Mouse (Mus musculus): ENCODE data around the gene Tmem129. TPM values are rescaled to one million over a fixed set of nuclear protein-coding genes. Genes with fewer than 3 reads are reported as not detected.

The Tmem129 gene
- polyA plus RNA-seq, 1 experiment from 2014 or later, result 29.5 TPM

- ATAC-seq (replicated peaks; ENCODE audit: insufficient number of reproducible peaks, insufficient read depth, low FRiP score, low read depth), result no peak
- H3K9me3 ChIP-seq (replicated peaks), result no peaks in the 10 kb centered on the region
- H3K27ac ChIP-seq, result no peak overlapping the region
- H3K27me3 ChIP-seq, result no peaks in the 10 kb centered on the region
- H3K36me3 ChIP-seq, result peaks cover 4% of the 10 kb centered on the region; the same call in 1 of the 2 replicates
- peaks cover 17% of the 10 kb centered on the region for H3K4me1 ChIP-seq (replicated peaks)
- H3K4me2 ChIP-seq, result no peak overlapping the region
- WGBS, result 73% methylated on average over 1 of the region's 1 CpGs
- no peak overlapping the region for H3K9ac ChIP-seq
- no peak overlapping the region for H3K4me3 ChIP-seq
These were observed 25.7 kb downstream of the Tmem129 start for GRCm38 (mm10) chr5:33632526-33632925.

- no peaks in the 10 kb centered on the region for H3K9me3 ChIP-seq (replicated peaks)
- 51% methylated on average over 4 of the region's 4 CpGs for WGBS
- peak overlapping the region; percentile 82; the same call in 1 of the 2 replicates for H3K27ac ChIP-seq
- no peaks in the 10 kb centered on the region; the same call in 1 of the 2 replicates for H3K36me3 ChIP-seq
- peak overlapping the region; percentile 56 for H3K9ac ChIP-seq
- H3K4me3 ChIP-seq, result peak overlapping the region; percentile 96
- ATAC-seq (replicated peaks; ENCODE audit: insufficient number of reproducible peaks, insufficient read depth, low FRiP score, low read depth), result no peak
- peaks cover 17% of the 10 kb centered on the region for H3K4me1 ChIP-seq (replicated peaks)
- peak overlapping the region; percentile 91 for H3K4me2 ChIP-seq
- no peaks in the 10 kb centered on the region for H3K27me3 ChIP-seq
These were observed 27.6 kb downstream of the Tmem129 start for GRCm38 (mm10) chr5:33630615-33631014.

DNA sequence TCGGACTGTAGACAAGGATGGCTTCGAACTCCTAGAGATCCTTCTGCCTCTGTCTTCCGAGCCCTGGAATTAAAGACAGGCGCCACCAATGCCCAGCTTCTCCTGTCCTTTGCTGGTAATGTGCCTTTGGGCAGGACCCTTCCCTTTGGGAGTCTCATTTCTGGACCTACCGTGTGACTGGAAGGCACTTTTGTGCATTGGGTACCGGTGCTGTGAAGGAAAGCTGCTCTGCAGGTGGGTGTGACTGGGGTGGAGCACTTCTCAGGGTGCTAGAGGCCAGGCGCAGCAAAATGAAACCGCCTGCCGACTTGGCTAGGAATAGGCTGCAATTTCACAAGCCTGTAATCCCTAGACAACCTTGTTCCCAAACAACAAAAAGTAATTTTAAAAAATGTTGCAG is 28.2 kb downstream of the Tmem129 start:
- Histone ChIP-seq H3K27ac (peak overlapping the region; percentile 82), H3K4me1 (replicated peaks) (peaks cover 17% of the 10 kb centered on the region), H3K9me3 (replicated peaks) (no peaks in the 10 kb centered on the region), H3K9ac (peak overlapping the region; percentile 56), H3K27me3 (no peaks in the 10 kb centered on the region), H3K36me3 (no peaks in the 10 kb centered on the region; the same call in 1 of the 2 replicates), H3K4me3 (peak overlapping the region; percentile 96), H3K4me2 (peak overlapping the region; percentile 91)
- ATAC-seq (replicated peaks; ENCODE audit: insufficient number of reproducible peaks, insufficient read depth, low FRiP score, low read depth), result no peak
- WGBS, result 2% methylated on average over 9 of the region's 9 CpGs

DNA sequence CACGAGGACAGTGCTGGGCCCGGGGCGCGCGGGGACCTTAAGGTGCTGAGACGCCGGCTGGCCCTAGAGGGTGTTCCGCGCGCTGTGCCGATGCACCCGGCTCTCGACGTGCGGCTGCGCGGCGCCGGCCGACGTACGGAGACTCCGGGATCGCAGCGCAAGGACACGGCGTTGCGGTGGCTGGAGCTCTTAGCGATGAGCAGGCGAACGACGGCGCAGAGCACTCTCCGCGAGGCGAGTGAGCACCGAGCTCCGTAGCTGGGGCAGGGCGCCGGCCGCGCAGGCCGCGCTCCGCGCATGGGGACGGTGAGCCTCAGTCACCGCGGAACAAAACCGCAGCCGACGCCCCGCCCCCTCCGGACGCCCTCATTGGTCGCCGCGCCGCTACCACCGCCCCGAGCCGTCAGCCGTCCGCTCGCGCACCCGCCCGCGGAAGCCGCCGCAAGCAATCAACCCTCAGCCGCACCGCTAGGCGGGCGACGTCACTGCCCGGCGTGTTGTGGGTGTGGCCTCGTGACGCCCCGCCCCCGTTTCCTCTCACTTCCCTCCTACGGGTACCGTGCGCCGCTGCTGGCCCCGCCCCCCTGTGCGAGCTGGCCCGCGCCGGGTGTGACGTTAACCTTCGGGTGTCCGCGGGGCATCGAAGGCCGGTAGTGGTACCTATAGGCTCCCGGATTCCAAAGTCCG is 28.8 kb downstream of the Tmem129 start, which contains the start of the genes Fam53a and Gm9903:
TSS of gene Fam53a (minus strand) at position 335 of the 687 bp plus-strand sequence.
TSS of gene Gm9903 (plus strand) at position 625 of the 687 bp plus-strand sequence.
- peak within 1 kb of the TSS; percentile 91 for H3K4me2 ChIP-seq
- peak within 1 kb of the TSS; percentile 96 for H3K4me3 ChIP-seq
- H3K4me1 ChIP-seq (replicated peaks), result peaks cover 17% of the 10 kb centered on the region
- peak within 1 kb of the TSS; percentile 96 for H3K27ac ChIP-seq
- peak; percentile 97 for ATAC-seq (replicated peaks; ENCODE audit: insufficient number of reproducible peaks, insufficient read depth, low FRiP score, low read depth)
- H3K27me3 ChIP-seq, result no peaks in the 10 kb centered on the region
- H3K9ac ChIP-seq, result peak within 1 kb of the TSS; percentile 91
- no peaks in the 10 kb centered on the region for H3K9me3 ChIP-seq (replicated peaks)
- under 1% methylated on average over 85 of the region's 99 CpGs for WGBS
- H3K36me3 ChIP-seq, result no peaks in the 10 kb centered on the region

GRCm38 (mm10) chr5:33628820-33629300 is 29.4 kb downstream of the Tmem129 start:
- peak overlapping the region; percentile 91 for H3K4me2 ChIP-seq
- no peaks in the 10 kb centered on the region for H3K27me3 ChIP-seq
- 0 out of 2 replicates have a peak, but pooled peaks have one; percentile 4 for ATAC-seq (replicated peaks; ENCODE audit: insufficient number of reproducible peaks, insufficient read depth, low FRiP score, low read depth)
- H3K27ac ChIP-seq, result peak overlapping the region; percentile 96
- peak overlapping the region; percentile 96 for H3K4me3 ChIP-seq
- WGBS, result under 1% methylated on average over 24 of the region's 24 CpGs
- no peaks in the 10 kb centered on the region for H3K9me3 ChIP-seq (replicated peaks)
- peaks cover 17% of the 10 kb centered on the region for H3K4me1 ChIP-seq (replicated peaks)
- H3K9ac ChIP-seq, result peak overlapping the region; percentile 91
- no peaks in the 10 kb centered on the region for H3K36me3 ChIP-seq

- H3K36me3 ChIP-seq, result no peaks in the 10 kb centered on the region
- peaks cover 17% of the 10 kb centered on the region for H3K4me1 ChIP-seq (replicated peaks)
- no peaks in the 10 kb centered on the region for H3K9me3 ChIP-seq (replicated peaks)
- H3K9ac ChIP-seq, result peak overlapping the region; percentile 91; the same call in 1 of the 2 replicates
- 18% methylated on average over 4 of the region's 4 CpGs for WGBS
- H3K27ac ChIP-seq, result peak overlapping the region; percentile 96; the same call in 1 of the 2 replicates
- peak overlapping the region; percentile 96 for H3K4me3 ChIP-seq
- ATAC-seq (replicated peaks; ENCODE audit: insufficient number of reproducible peaks, insufficient read depth, low FRiP score, low read depth), result no peak
- H3K4me2 ChIP-seq, result peak overlapping the region; percentile 91
- no peaks in the 10 kb centered on the region for H3K27me3 ChIP-seq
These were observed 30.2 kb downstream of the Tmem129 start for GRCm38 (mm10) chr5:33627968-33628367.

DNA sequence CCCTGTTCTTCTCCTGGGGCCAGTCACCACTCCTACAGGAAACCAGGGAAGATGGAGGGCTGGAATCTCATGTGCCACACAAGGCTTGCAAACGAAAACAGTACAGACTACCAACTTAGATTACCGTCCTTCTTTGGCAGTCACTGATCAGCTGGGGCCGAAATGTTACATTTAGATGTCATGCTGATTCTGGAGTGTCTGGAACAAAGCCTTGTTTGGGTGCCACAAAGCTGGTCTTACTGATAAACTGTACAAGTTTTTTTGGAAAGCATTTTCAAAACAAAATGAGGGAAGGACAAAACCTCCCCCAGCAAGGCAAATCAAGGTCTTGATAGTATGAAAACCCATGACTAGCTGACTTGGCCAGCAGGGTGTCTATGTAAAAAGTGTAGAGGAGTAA is 34.5 kb downstream of the Tmem129 start:
- ATAC-seq (replicated peaks; ENCODE audit: insufficient number of reproducible peaks, insufficient read depth, low FRiP score, low read depth), result no peak
- WGBS, result 73% methylated on average over 3 of the region's 3 CpGs
- Histone ChIP-seq H3K9ac (no peak overlapping the region), H3K36me3 (no peaks in the 10 kb centered on the region), H3K4me2 (no peak overlapping the region), H3K4me3 (no peak overlapping the region), H3K27ac (no peak overlapping the region), H3K4me1 (replicated peaks) (peaks cover 8% of the 10 kb centered on the region), H3K9me3 (replicated peaks) (no peaks in the 10 kb centered on the region), H3K27me3 (no peaks in the 10 kb centered on the region)

DNA sequence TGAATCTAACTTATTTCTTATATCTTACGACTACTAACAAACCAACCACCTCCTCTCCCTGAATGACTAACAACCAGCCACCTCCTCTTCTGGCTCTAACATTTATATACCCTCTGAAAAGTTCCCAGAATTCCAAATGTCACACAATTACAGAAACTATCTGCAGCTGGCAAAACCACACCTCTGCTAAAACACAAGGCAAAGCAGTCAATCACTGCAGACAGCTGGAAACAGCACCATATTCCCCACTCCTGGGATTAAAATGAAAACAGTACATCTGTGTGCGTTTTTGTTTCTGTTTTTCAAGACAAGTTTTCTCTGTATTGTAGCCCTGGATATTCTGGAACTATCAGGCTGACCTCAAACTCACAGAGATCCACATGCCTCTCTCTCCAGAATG is 35.5 kb downstream of the Tmem129 start:
- WGBS, result 84% methylated on average over 2 of the region's 2 CpGs
- Histone ChIP-seq H3K4me3 (no peak overlapping the region), H3K36me3 (no peaks in the 10 kb centered on the region), H3K27me3 (no peaks in the 10 kb centered on the region), H3K4me1 (replicated peaks) (peaks cover under 1% of the 10 kb centered on the region), H3K4me2 (no peak overlapping the region), H3K27ac (no peak overlapping the region), H3K9ac (no peak overlapping the region), H3K9me3 (replicated peaks) (no peaks in the 10 kb centered on the region)
- ATAC-seq (replicated peaks; ENCODE audit: insufficient number of reproducible peaks, insufficient read depth, low FRiP score, low read depth), result no peak

DNA sequence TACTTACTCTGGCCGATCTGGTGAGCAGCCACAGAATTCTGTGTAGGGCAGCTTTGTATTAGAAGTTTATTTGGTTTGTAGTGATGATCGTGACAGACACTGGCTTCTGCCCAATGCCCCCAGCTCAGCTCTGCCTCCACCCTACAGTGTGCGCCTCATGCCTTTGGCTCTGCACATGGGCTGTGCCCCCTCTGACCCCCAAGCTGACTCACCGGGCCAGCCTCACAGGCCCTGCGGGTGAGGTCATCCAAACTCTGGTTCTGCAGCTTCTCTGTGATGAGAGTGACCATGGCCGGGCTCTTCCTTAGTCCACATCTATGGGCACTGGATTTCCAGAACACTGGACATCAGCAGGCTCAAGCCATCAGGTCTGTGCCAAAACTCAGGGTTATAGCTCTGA is 43.8 kb downstream of the Tmem129 start:
- ATAC-seq (replicated peaks; ENCODE audit: insufficient number of reproducible peaks, insufficient read depth, low FRiP score, low read depth), result no peak
- Histone ChIP-seq H3K4me2 (no peak overlapping the region), H3K27me3 (no peaks in the 10 kb centered on the region), H3K27ac (no peak overlapping the region), H3K4me1 (replicated peaks) (0 out of 2 replicates have a peak, but pooled peaks cover 3% of the 10 kb centered on the region), H3K36me3 (peaks cover 21% of the 10 kb centered on the region), H3K4me3 (no peak overlapping the region), H3K9ac (no peak overlapping the region), H3K9me3 (replicated peaks) (no peaks in the 10 kb centered on the region)
- WGBS, result 82% methylated on average over 6 of the region's 6 CpGs

DNA sequence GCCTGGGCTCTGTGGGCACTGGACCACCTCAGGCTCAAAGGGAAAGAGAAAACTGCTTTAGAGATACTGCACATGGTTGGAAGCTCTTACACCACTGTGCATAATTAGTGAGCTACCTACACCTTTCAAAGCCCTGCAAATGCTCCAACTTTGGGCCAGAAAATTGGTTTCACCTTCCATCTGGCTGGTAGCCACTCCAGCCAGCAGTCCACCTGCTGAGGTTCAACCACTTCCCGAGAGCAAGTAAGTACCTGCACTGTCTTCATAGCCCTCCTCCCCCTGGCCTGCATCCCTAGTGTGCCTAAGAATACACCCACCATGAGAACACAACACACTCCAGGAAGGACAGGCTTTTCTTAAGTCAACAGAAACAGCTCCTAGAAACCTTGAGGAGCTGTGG is 46.4 kb downstream of the Tmem129 start:
- Histone ChIP-seq H3K4me2 (no peak overlapping the region), H3K27me3 (no peaks in the 10 kb centered on the region), H3K36me3 (peaks cover 42% of the 10 kb centered on the region), H3K4me3 (no peak overlapping the region), H3K27ac (no peak overlapping the region), H3K9ac (no peak overlapping the region), H3K4me1 (replicated peaks) (0 out of 2 replicates have a peak, but pooled peaks cover 3% of the 10 kb centered on the region), H3K9me3 (replicated peaks) (no peaks in the 10 kb centered on the region)
- WGBS, result 90% methylated on average over 1 of the region's 1 CpGs
- no peak for ATAC-seq (replicated peaks; ENCODE audit: insufficient number of reproducible peaks, insufficient read depth, low FRiP score, low read depth)

DNA sequence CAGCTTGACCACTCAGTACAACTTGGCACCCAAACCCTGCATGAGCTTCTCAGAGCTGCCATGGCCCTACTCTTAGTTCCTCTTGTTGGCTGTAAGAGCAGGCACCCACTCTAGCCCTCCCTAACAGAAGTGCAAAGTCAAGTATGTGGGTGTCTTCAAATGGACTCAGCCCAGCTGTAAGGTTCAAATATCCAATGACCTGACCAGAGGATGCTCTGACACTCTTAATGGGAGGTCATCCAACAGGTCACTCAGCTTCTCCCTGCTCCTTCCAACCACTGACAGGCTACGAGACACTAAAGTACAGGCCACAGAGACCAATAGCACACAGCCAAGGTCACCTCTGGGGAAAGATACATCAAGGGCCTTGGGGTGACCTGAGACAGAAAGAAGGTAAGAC is 49.0 kb downstream of the Tmem129 start:
- Histone ChIP-seq H3K9me3 (replicated peaks) (no peaks in the 10 kb centered on the region), H3K4me1 (replicated peaks) (no peaks in the 10 kb centered on the region; the same call in 1 of the 2 replicates), H3K27ac (no peak overlapping the region), H3K9ac (no peak overlapping the region), H3K27me3 (no peaks in the 10 kb centered on the region), H3K4me3 (no peak overlapping the region), H3K4me2 (no peak overlapping the region), H3K36me3 (peaks cover 40% of the 10 kb centered on the region)
- no peak for ATAC-seq (replicated peaks; ENCODE audit: insufficient number of reproducible peaks, insufficient read depth, low FRiP score, low read depth)
- 81% methylated on average over 1 of the region's 1 CpGs for WGBS
